Mouse (Mus musculus) limb, embryonic 14.5 days (tissue): ENCODE data around the gene Itpk1. TPM values are rescaled to one million over a fixed set of nuclear protein-coding genes. Genes with fewer than 3 reads are reported as not detected.

Source experiments
- ATAC-seq: fragments of 200-750 bp; cut with Nextera tagmentation; 2 replicates; pipeline ENCODE4 v1.8.0; 2017; ENCODE audit warnings: low read depth, moderate number of reproducible peaks, moderate TSS enrichment; ENCODE audit not compliant: low FRiP score
- DNase-seq: peaks from one replicate; pipeline ENCODE4 v3.0.0-alpha.2; 2015; ENCODE audit warnings: low spot score
- H3K27ac ChIP-seq: fragments of 300-500 bp; sonication (generic); replicated peaks from 2 replicates; pipeline ENCODE4 v1.5.1; 2014; ENCODE audit warnings: low read depth, mild to moderate bottlenecking, low read length, moderate library complexity, mixed read lengths
- H3K27me3 ChIP-seq: fragments of 300-500 bp; sonication (generic); 2 replicates; pipeline ENCODE4 v1.6.1; 2014; ENCODE audit warnings: low read length, mixed read lengths; ENCODE audit not compliant: control insufficient read depth, insufficient read depth
- H3K36me3 ChIP-seq: fragments of 300-500 bp; sonication (generic); 2 replicates; pipeline ENCODE4 v1.6.1; 2014; ENCODE audit warnings: mild to moderate bottlenecking, low read length, moderate library complexity, mixed read lengths; ENCODE audit not compliant: control insufficient read depth, insufficient read depth
- H3K4me1 ChIP-seq: fragments of 300-500 bp; sonication (generic); 2 replicates; pipeline ENCODE4 v1.6.1; 2014; ENCODE audit warnings: antibody characterized with exemption, low read length, mixed read lengths; ENCODE audit not compliant: control insufficient read depth, insufficient read depth
- H3K4me2 ChIP-seq: fragments of 300-500 bp; sonication (generic); replicated peaks from 2 replicates; pipeline ENCODE4 v1.6.1; 2014; ENCODE audit warnings: low read depth, mild to moderate bottlenecking, low read length, moderate library complexity; ENCODE audit not compliant: severe bottlenecking
- H3K4me3 ChIP-seq: fragments of 300-500 bp; sonication (generic); replicated peaks from 2 replicates; pipeline ENCODE4 v1.5.1; 2014; ENCODE audit warnings: low read length
- H3K9ac ChIP-seq: fragments of 300-500 bp; sonication (generic); 2 replicates; pipeline ENCODE4 v1.6.1; 2014; ENCODE audit warnings: mild to moderate bottlenecking, low read depth, low read length, moderate library complexity; ENCODE audit not compliant: severe bottlenecking
- H3K9me3 ChIP-seq: fragments of 300-500 bp; sonication (generic); 2 replicates; pipeline ENCODE4 v1.6.1; 2016; ENCODE audit warnings: low read length; ENCODE audit not compliant: control insufficient read depth
- POLR2A ChIP-seq: fragments of 200-500 bp; IDR thresholded peaks from 2 replicates; pipeline ENCODE4 v1.8.0; 2012; ENCODE audit warnings: inconsistent platforms, mild to moderate bottlenecking, moderate library complexity, borderline replicate concordance; ENCODE audit not compliant: insufficient read depth, insufficient read length; ENCODE audit errors: extremely low read depth
- WGBS: fragments of 180-500 bp; shearing (Covaris S2); extraction: QIAGEN DNeasy Blood & Tissue Kit; methylation state at CpG from one replicate; pipeline ENCODE4 v1.1.7; 2014; 5-methylcytosine and 5-hydroxymethylcytosine counted together
- polyA plus RNA-seq, 2 experiments: library from polyadenylated mRNA; depleted of rRNA in 1 of 2; stranded (reverse) in 1 of 2; unstranded in 1 of 2; fragments of >200 nt; fragmentation: Nextera tagmentation in 1 of 2; extraction: Ambion mirVana in 1 of 2; gene quantifications; 2 replicates each; pipeline versions ENCODE4 v1.2.1 to v1.2.3; 2012 to 2014

Itpk1 gene
- polyA plus RNA-seq, 2 experiments, result 8.3 to 10.3 TPM

GRCm38 (mm10) chr12:102674556-102674955 is 30.2 kb downstream of the Itpk1 start:
- peaks cover 7% of the 10 kb centered on the region; the same call in 1 of the 2 replicates for H3K36me3 ChIP-seq
- no peak for TF ChIP-seq POLR2A
- ATAC-seq, result no peak

DNA sequence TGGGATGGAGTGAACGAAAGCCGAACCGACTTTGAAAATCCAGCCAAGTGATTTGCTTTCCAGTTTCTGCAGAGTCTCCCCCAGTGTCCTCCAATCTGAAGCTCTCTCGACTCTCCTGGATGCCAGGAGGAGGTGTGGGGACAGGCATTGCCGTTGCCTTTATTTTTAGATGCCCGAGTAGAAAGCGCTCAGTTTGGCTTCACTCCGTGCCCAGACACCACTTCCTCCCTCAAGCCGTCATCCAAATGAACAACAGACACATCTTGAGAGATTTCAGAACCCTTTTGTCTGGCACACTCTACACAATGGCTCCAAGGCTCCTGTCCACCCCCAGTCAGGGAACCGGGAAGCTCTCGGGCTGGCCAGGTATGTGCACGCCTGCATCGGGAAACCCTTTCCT is 30.6 kb downstream of the Itpk1 start:
- peaks cover 7% of the 10 kb centered on the region; the same call in 1 of the 2 replicates for H3K36me3 ChIP-seq
- ATAC-seq (no peak), DNase-seq (no peak)
- no peak overlapping the region for H3K27ac ChIP-seq
- peaks cover 11% of the 10 kb centered on the region for H3K4me1 ChIP-seq
- TF ChIP-seq POLR2A, result no peak
- no peaks in the 10 kb centered on the region for H3K27me3 ChIP-seq
- H3K4me2 ChIP-seq, result no peak overlapping the region
- 87% methylated on average over 13 of the region's 13 CpGs for WGBS
- no peak overlapping the region for H3K4me3 ChIP-seq
- H3K9ac ChIP-seq, result no peak overlapping the region
- H3K9me3 ChIP-seq, result no peaks in the 10 kb centered on the region

More at GRCm38 (mm10) chr12:102674556-102674955, 30.2 kb downstream of the Itpk1 start:
- Histone ChIP-seq H3K27me3 (no peaks in the 10 kb centered on the region), H3K4me3 (no peak overlapping the region), H3K9ac (no peak overlapping the region), H3K27ac (no peak overlapping the region), H3K9me3 (no peaks in the 10 kb centered on the region), H3K4me2 (no peak overlapping the region), H3K4me1 (peaks cover 11% of the 10 kb centered on the region)
- no peak for DNase-seq
- 77% methylated on average over 10 of the region's 10 CpGs for WGBS

DNA sequence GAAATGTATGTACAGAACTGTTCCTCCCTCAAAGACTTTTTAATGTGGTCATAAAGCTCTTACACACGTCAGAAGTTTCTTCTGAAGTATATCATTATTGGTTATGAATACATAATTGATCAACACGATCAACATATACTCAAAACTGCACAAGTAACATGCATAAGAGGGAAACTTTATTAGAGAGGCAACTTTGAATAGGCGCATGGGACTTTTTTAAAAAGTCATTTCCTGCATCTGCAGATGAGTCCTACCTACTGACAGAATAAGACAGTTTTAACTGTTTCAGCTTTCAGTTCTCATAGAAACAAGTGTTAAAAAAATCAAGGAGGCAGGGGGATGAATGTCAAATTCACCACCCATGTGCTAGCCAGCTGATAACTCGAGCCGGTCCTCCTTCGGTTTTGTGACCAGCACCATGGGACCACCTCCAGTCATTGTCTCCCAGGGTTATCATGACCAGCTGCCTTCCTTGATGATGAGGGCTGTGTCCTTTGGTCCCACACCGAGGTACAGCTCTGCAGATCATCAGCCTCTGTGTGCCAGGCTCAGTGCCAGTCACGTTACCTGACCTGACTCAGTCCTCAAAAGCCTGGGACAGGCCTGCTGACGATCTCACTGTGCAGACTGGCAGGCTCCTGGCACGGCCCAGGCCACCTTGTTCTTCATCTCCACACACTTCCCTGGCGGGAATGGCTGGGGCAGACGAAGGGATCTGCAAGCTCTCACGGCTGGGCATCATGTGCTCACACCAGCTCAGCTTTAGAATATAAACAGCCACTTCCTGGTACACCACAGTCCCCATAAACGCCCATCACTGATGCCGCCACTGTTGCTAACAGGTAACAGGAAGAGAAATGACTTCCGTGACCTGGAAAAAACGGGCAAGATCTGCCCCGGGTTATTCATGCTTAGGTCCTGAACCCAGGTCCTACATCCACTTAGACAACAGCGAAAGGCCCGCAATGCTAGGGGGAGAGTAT is 31.6 kb downstream of the Itpk1 start:
- no peak for ATAC-seq
- H3K9ac ChIP-seq, result no peak overlapping the region
- 80% methylated on average over 20 of the region's 20 CpGs for WGBS
- H3K4me2 ChIP-seq, result no peak overlapping the region
- no peaks in the 10 kb centered on the region for H3K27me3 ChIP-seq
- no peak overlapping the region for H3K4me3 ChIP-seq
- no peak for TF ChIP-seq POLR2A
- H3K27ac ChIP-seq, result no peak overlapping the region
- no peak for DNase-seq
- H3K4me1 ChIP-seq, result peaks cover 11% of the 10 kb centered on the region
- peaks cover 7% of the 10 kb centered on the region; the same call in 1 of the 2 replicates for H3K36me3 ChIP-seq
- H3K9me3 ChIP-seq, result no peaks in the 10 kb centered on the region

- ATAC-seq, result no peak
- Histone ChIP-seq H3K9me3 (no peaks in the 10 kb centered on the region), H3K36me3 (peaks cover 7% of the 10 kb centered on the region; the same call in 1 of the 2 replicates), H3K27ac (no peak overlapping the region), H3K27me3 (no peaks in the 10 kb centered on the region), H3K4me1 (peaks cover 11% of the 10 kb centered on the region), H3K4me3 (no peak overlapping the region), H3K9ac (no peak overlapping the region), H3K4me2 (no peak overlapping the region)
- TF ChIP-seq POLR2A, result no peak
- 71% methylated on average over 8 of the region's 8 CpGs for WGBS
- no peak for DNase-seq
These were observed 32.6 kb downstream of the Itpk1 start for GRCm38 (mm10) chr12:102672176-102672575.

- Histone ChIP-seq H3K4me1 (peaks cover 11% of the 10 kb centered on the region), H3K27me3 (no peaks in the 10 kb centered on the region), H3K4me2 (no peak overlapping the region), H3K9ac (no peak overlapping the region), H3K36me3 (peaks cover 7% of the 10 kb centered on the region; the same call in 1 of the 2 replicates), H3K27ac (no peak overlapping the region), H3K9me3 (no peaks in the 10 kb centered on the region), H3K4me3 (no peak overlapping the region)
- no peak for TF ChIP-seq POLR2A
- ATAC-seq (no peak), DNase-seq (no peak)
- 65% methylated on average over 8 of the region's 8 CpGs for WGBS
These were observed 33.9 kb downstream of the Itpk1 start for GRCm38 (mm10) chr12:102670848-102671247.
